Mouse (Mus musculus) forebrain, embryonic 12.5 days (tissue): ENCODE measurements around the gene Atp11c. TPM values are rescaled to one million over a fixed set of nuclear protein-coding genes. Genes with fewer than 3 reads are reported as not detected.

Source experiments
- ATAC-seq: fragments of 200-750 bp; cut with Nextera tagmentation; 2 replicates; pipeline ENCODE4 v1.8.0; 2017; ENCODE audit warnings: moderate TSS enrichment; ENCODE audit not compliant: low FRiP score
- H3K27ac ChIP-seq: fragments of 300-500 bp; sonication (generic); 2 replicates; pipeline ENCODE4 v1.5.1; 2016; ENCODE audit warnings: mild to moderate bottlenecking
- H3K27me3 ChIP-seq: fragments of 300-500 bp; sonication (generic); 2 replicates; pipeline ENCODE4 v1.6.1; 2016; ENCODE audit warnings: mild to moderate bottlenecking
- H3K36me3 ChIP-seq: fragments of 300-500 bp; sonication (generic); replicated peaks from 2 replicates; pipeline ENCODE4 v1.6.1; 2016; ENCODE audit warnings: mild to moderate bottlenecking
- H3K4me1 ChIP-seq: fragments of 300-500 bp; sonication (generic); 2 replicates; pipeline ENCODE4 v1.6.1; 2016
- H3K4me2 ChIP-seq: fragments of 300-500 bp; sonication (generic); 2 replicates; pipeline ENCODE4 v1.6.1; 2016; ENCODE audit warnings: mild to moderate bottlenecking, moderate library complexity
- H3K4me3 ChIP-seq: fragments of 300-500 bp; sonication (generic); replicated peaks from 2 replicates; pipeline ENCODE4 v1.5.1; 2016; ENCODE audit warnings: mild to moderate bottlenecking
- H3K9ac ChIP-seq: fragments of 300-500 bp; sonication (generic); 2 replicates; pipeline ENCODE4 v1.6.1; 2016; ENCODE audit warnings: mild to moderate bottlenecking
- H3K9me3 ChIP-seq: fragments of 300-500 bp; sonication (generic); 2 replicates; pipeline ENCODE4 v1.6.1; 2016
- WGBS: fragments of 180-500 bp; shearing (Covaris S2); methylation state at CpG from one replicate; pipeline ENCODE4 v1.1.7; 2016; 5-methylcytosine and 5-hydroxymethylcytosine counted together
- polyA plus RNA-seq: library from polyadenylated mRNA; unstranded; fragments of >200 nt; fragmentation: Nextera tagmentation; extraction: Ambion mirVana; gene quantifications from 2 replicates; pipeline ENCODE4 v1.2.1, GENCODE M21; 2016

Atp11c gene
- polyA plus RNA-seq, 1 experiment from 2014 or later = 19.2 TPM

GRCm38 (mm10) chrX:60348741-60349140, 243.8 kb downstream of the Atp11c start:
- H3K9me3 ChIP-seq = no peaks in the 10 kb centered on the region
- no peak overlapping the region for H3K4me2 ChIP-seq
- no peaks in the 10 kb centered on the region for H3K36me3 ChIP-seq
- no peak for ATAC-seq
- H3K27me3 ChIP-seq = no peaks in the 10 kb centered on the region
- H3K9ac ChIP-seq = no peak overlapping the region
- no peak overlapping the region for H3K27ac ChIP-seq
- WGBS = 82% methylated on average over 1 of the region's 1 CpGs
- no peaks in the 10 kb centered on the region for H3K4me1 ChIP-seq
- no peak overlapping the region for H3K4me3 ChIP-seq

- no peaks in the 10 kb centered on the region for H3K9me3 ChIP-seq
- ATAC-seq = no peak
- H3K9ac ChIP-seq = no peak overlapping the region
- H3K4me1 ChIP-seq = no peaks in the 10 kb centered on the region
- H3K36me3 ChIP-seq = no peaks in the 10 kb centered on the region
- H3K27ac ChIP-seq = no peak overlapping the region
- no peaks in the 10 kb centered on the region for H3K27me3 ChIP-seq
- no peak overlapping the region for H3K4me3 ChIP-seq
- no peak overlapping the region for H3K4me2 ChIP-seq
Observed at GRCm38 (mm10) chrX:60345447-60345846, 247.1 kb downstream of the Atp11c start.

- Histone ChIP-seq H3K4me2 (no peak overlapping the region), H3K4me3 (no peak overlapping the region), H3K36me3 (no peaks in the 10 kb centered on the region), H3K27me3 (no peaks in the 10 kb centered on the region), H3K27ac (no peak overlapping the region), H3K9ac (no peak overlapping the region), H3K4me1 (no peaks in the 10 kb centered on the region), H3K9me3 (no peaks in the 10 kb centered on the region)
- no peak for ATAC-seq
- 83% methylated on average over 4 of the region's 4 CpGs for WGBS
Observed at GRCm38 (mm10) chrX:60344991-60345390, 247.5 kb downstream of the Atp11c start.

- Histone ChIP-seq H3K27ac (no peak overlapping the region), H3K4me2 (no peak overlapping the region), H3K27me3 (no peaks in the 10 kb centered on the region), H3K4me1 (no peaks in the 10 kb centered on the region), H3K36me3 (no peaks in the 10 kb centered on the region), H3K4me3 (no peak overlapping the region), H3K9me3 (no peaks in the 10 kb centered on the region), H3K9ac (no peak overlapping the region)
- 98% methylated on average over 3 of the region's 3 CpGs for WGBS
- ATAC-seq = no peak
Observed at GRCm38 (mm10) chrX:60329735-60330134, 262.8 kb downstream of the Atp11c start.

- Histone ChIP-seq H3K9ac (no peak overlapping the region), H3K4me3 (no peak overlapping the region), H3K27ac (no peak overlapping the region), H3K4me1 (no peaks in the 10 kb centered on the region), H3K27me3 (no peaks in the 10 kb centered on the region), H3K4me2 (no peak overlapping the region), H3K36me3 (no peaks in the 10 kb centered on the region), H3K9me3 (no peaks in the 10 kb centered on the region)
- 89% methylated on average over 4 of the region's 4 CpGs for WGBS
- ATAC-seq = no peak
Observed at GRCm38 (mm10) chrX:60321321-60321720, 271.2 kb downstream of the Atp11c start.

- Histone ChIP-seq H3K4me3 (no peak overlapping the region), H3K36me3 (no peaks in the 10 kb centered on the region), H3K4me2 (no peak overlapping the region), H3K9me3 (no peaks in the 10 kb centered on the region), H3K27ac (no peak overlapping the region), H3K9ac (no peak overlapping the region), H3K4me1 (no peaks in the 10 kb centered on the region), H3K27me3 (no peaks in the 10 kb centered on the region)
- no peak for ATAC-seq
- WGBS = 95% methylated on average over 3 of the region's 3 CpGs
Observed at GRCm38 (mm10) chrX:60317661-60318060, 274.8 kb downstream of the Atp11c start.

- H3K27me3 ChIP-seq = no peaks in the 10 kb centered on the region
- no peaks in the 10 kb centered on the region for H3K36me3 ChIP-seq
- no peak overlapping the region for H3K4me2 ChIP-seq
- no peak for ATAC-seq
- 81% methylated on average over 2 of the region's 2 CpGs for WGBS
- no peak overlapping the region for H3K4me3 ChIP-seq
- no peaks in the 10 kb centered on the region for H3K9me3 ChIP-seq
- no peak overlapping the region for H3K9ac ChIP-seq
- no peaks in the 10 kb centered on the region for H3K4me1 ChIP-seq
- H3K27ac ChIP-seq = no peak overlapping the region
Observed at GRCm38 (mm10) chrX:60292335-60292734, 300.2 kb downstream of the Atp11c start.

- ATAC-seq = no peak
- no peak overlapping the region for H3K27ac ChIP-seq
- H3K4me2 ChIP-seq = no peak overlapping the region
- no peaks in the 10 kb centered on the region for H3K9me3 ChIP-seq
- no peaks in the 10 kb centered on the region for H3K36me3 ChIP-seq
- no peak overlapping the region for H3K9ac ChIP-seq
- H3K4me1 ChIP-seq = no peaks in the 10 kb centered on the region
- H3K4me3 ChIP-seq = no peak overlapping the region
- no peaks in the 10 kb centered on the region for H3K27me3 ChIP-seq
Observed at GRCm38 (mm10) chrX:60255346-60255745, 337.2 kb downstream of the Atp11c start.

GRCm38 (mm10) chrX:60187726-60188125, 404.8 kb downstream of the Atp11c start:
- Histone ChIP-seq H3K9me3 (no peaks in the 10 kb centered on the region), H3K9ac (no peak overlapping the region), H3K36me3 (no peaks in the 10 kb centered on the region), H3K27me3 (no peaks in the 10 kb centered on the region), H3K4me2 (no peak overlapping the region), H3K4me3 (no peak overlapping the region), H3K4me1 (no peaks in the 10 kb centered on the region), H3K27ac (no peak overlapping the region)
- ATAC-seq = no peak
- 53% methylated on average over 1 of the region's 1 CpGs for WGBS

GRCm38 (mm10) chrX:60182611-60183010, 409.9 kb downstream of the Atp11c start:
- Histone ChIP-seq H3K9me3 (no peaks in the 10 kb centered on the region), H3K4me2 (no peak overlapping the region), H3K27ac (no peak overlapping the region), H3K9ac (no peak overlapping the region), H3K4me3 (no peak overlapping the region), H3K27me3 (peaks cover 8% of the 10 kb centered on the region; the same call in 1 of the 2 replicates), H3K36me3 (no peaks in the 10 kb centered on the region), H3K4me1 (peaks cover 4% of the 10 kb centered on the region)
- ATAC-seq = no peak
- 40% methylated on average over 3 of the region's 3 CpGs for WGBS

GRCm38 (mm10) chrX:60178744-60179458, 413.6 kb downstream of the Atp11c start, which contains the start of gene Mcf2:
Mcf2 (minus strand) TSS chrX:60179089.
- peak; percentile 74 for ATAC-seq
- 13% methylated on average over 28 of the region's 28 CpGs for WGBS
- H3K27ac ChIP-seq = no peak within 1 kb of the TSS

GRCm38 (mm10) chrX:60178025-60178743, 414.3 kb downstream of the Atp11c start:
- ATAC-seq = 0 out of 2 replicates have a peak, but pooled peaks have one; percentile 51

More at GRCm38 (mm10) chrX:60178744-60179458, 413.6 kb downstream of the Atp11c start, which contains the start of gene Mcf2:
- H3K4me1 ChIP-seq = peaks cover 4% of the 10 kb centered on the region
- peak within 1 kb of the TSS; percentile 53 for H3K9ac ChIP-seq
- peaks cover 8% of the 10 kb centered on the region; the same call in 1 of the 2 replicates for H3K27me3 ChIP-seq
- peak within 1 kb of the TSS; percentile 42 for H3K4me3 ChIP-seq
- H3K36me3 ChIP-seq = no peaks in the 10 kb centered on the region
- no peaks in the 10 kb centered on the region for H3K9me3 ChIP-seq
- H3K4me2 ChIP-seq = peak within 1 kb of the TSS; percentile 70

More at GRCm38 (mm10) chrX:60178025-60178743, 414.3 kb downstream of the Atp11c start:
- Histone ChIP-seq H3K4me3 (peak overlapping the region; percentile 42), H3K9ac (peak overlapping the region; percentile 53), H3K27me3 (peaks cover 8% of the 10 kb centered on the region; the same call in 1 of the 2 replicates), H3K36me3 (no peaks in the 10 kb centered on the region), H3K9me3 (no peaks in the 10 kb centered on the region), H3K4me2 (peak overlapping the region; percentile 70), H3K4me1 (peaks cover 4% of the 10 kb centered on the region), H3K27ac (no peak overlapping the region)
- 22% methylated on average over 16 of the region's 19 CpGs for whole genome bisulfite sequencing
